Mouse (Mus musculus) stomach, embryonic 15.5 days (tissue): ENCODE measurements around the gene 2900026A02Rik. TPM values are rescaled to one million over a fixed set of nuclear protein-coding genes. Genes with fewer than 3 reads are reported as not detected.
A peak's percentile ranks its signal among the peaks of the same experiment; 100 is the strongest.
"Not testable (repeated sequence)": the region's sequence is repeated elsewhere in the genome, so short reads cannot be mapped to it uniquely, and the experiment has no call there.

Experiments
- ATAC-seq: fragments of 200-750 bp; cut with Nextera tagmentation; 2 replicates; pipeline ENCODE4 v1.8.0; 2017; ENCODE audit warnings: low read depth, moderate number of reproducible peaks, moderate TSS enrichment; ENCODE audit not compliant: insufficient read depth, low FRiP score
- H3K27ac ChIP-seq: fragments of 300-500 bp; sonication (generic); 2 replicates; pipeline ENCODE4 v1.5.1; 2015; ENCODE audit warnings: mild to moderate bottlenecking, inconsistent platforms
- H3K27me3 ChIP-seq: fragments of 300-500 bp; sonication (generic); replicated peaks from 2 replicates; pipeline ENCODE4 v1.6.1; 2015; ENCODE audit warnings: inconsistent platforms
- H3K36me3 ChIP-seq: fragments of 300-500 bp; sonication (generic); 2 replicates; pipeline ENCODE4 v1.6.1; 2015; ENCODE audit warnings: inconsistent platforms
- H3K4me1 ChIP-seq: fragments of 300-500 bp; sonication (generic); 2 replicates; pipeline ENCODE4 v1.6.1; 2015; ENCODE audit warnings: inconsistent platforms
- H3K4me2 ChIP-seq: fragments of 300-500 bp; sonication (generic); 2 replicates; pipeline ENCODE4 v1.6.1; 2015; ENCODE audit warnings: mild to moderate bottlenecking, inconsistent platforms
- H3K4me3 ChIP-seq: fragments of 300-500 bp; sonication (generic); replicated peaks from 2 replicates; pipeline ENCODE4 v1.5.1; 2015; ENCODE audit warnings: inconsistent platforms
- H3K9ac ChIP-seq: fragments of 300-500 bp; sonication (generic); 2 replicates; pipeline ENCODE4 v1.6.1; 2015; ENCODE audit warnings: inconsistent platforms
- H3K9me3 ChIP-seq: fragments of 300-500 bp; sonication (generic); 2 replicates; pipeline ENCODE4 v1.6.1; 2016; ENCODE audit warnings: inconsistent platforms
- WGBS: fragments of 180-500 bp; shearing (Covaris S2); methylation state at CpG from one replicate; pipeline ENCODE4 v1.1.7; 2015; 5-methylcytosine and 5-hydroxymethylcytosine counted together
- polyA plus RNA-seq: library from polyadenylated mRNA; unstranded; fragments of >200 nt; fragmentation: Nextera tagmentation; extraction: Ambion mirVana; gene quantifications from 2 replicates; pipeline ENCODE4 v1.2.1, GENCODE M21; 2015

2900026A02Rik gene
- polyA plus RNA-seq, 1 experiment from 2014 or later, result 12.6 TPM

GRCm38 (mm10) chr5:113114264-113115225, 106.5 kb downstream of the 2900026A02Rik start:
- no peak for ATAC-seq
- H3K27me3 ChIP-seq, result no peaks in the 10 kb centered on the region
- no peak overlapping the region for H3K4me2 ChIP-seq
- no peak overlapping the region for H3K4me3 ChIP-seq
- WGBS, result 34% methylated on average over 20 of the region's 20 CpGs
- H3K4me1 ChIP-seq, result peaks cover 41% of the 10 kb centered on the region
- no peaks in the 10 kb centered on the region for H3K9me3 ChIP-seq
- H3K27ac ChIP-seq, result peak overlapping the region; percentile 75
- H3K9ac ChIP-seq, result no peak overlapping the region
- H3K36me3 ChIP-seq, result no peaks in the 10 kb centered on the region

GRCm38 (mm10) chr5:113113120-113113519, 107.9 kb downstream of the 2900026A02Rik start:
- H3K27me3 ChIP-seq, result no peaks in the 10 kb centered on the region
- 28% methylated on average over 5 of the region's 5 CpGs for WGBS
- peak overlapping the region; percentile 77 for H3K27ac ChIP-seq
- no peak overlapping the region for H3K9ac ChIP-seq
- H3K4me1 ChIP-seq, result peaks cover 39% of the 10 kb centered on the region
- H3K4me2 ChIP-seq, result no peak overlapping the region; the same call in 1 of the 2 replicates
- H3K4me3 ChIP-seq, result no peak overlapping the region
- ATAC-seq, result peak; percentile 68; the same call in 1 of the 2 replicates
- H3K9me3 ChIP-seq, result no peaks in the 10 kb centered on the region
- no peaks in the 10 kb centered on the region for H3K36me3 ChIP-seq

GRCm38 (mm10) chr5:113111336-113111735, 109.7 kb downstream of the 2900026A02Rik start:
- Histone ChIP-seq H3K36me3 (no peaks in the 10 kb centered on the region), H3K4me3 (no peak overlapping the region), H3K9me3 (no peaks in the 10 kb centered on the region), H3K4me1 (peaks cover 49% of the 10 kb centered on the region), H3K27ac (no peak overlapping the region), H3K4me2 (no peak overlapping the region), H3K9ac (no peak overlapping the region), H3K27me3 (no peaks in the 10 kb centered on the region)
- 21% methylated on average over 4 of the region's 4 CpGs for WGBS
- no peak for ATAC-seq

- Histone ChIP-seq H3K4me1 (peaks cover 49% of the 10 kb centered on the region), H3K36me3 (no peaks in the 10 kb centered on the region), H3K9ac (no peak overlapping the region), H3K4me2 (no peak overlapping the region), H3K27ac (peak overlapping the region; percentile 51), H3K9me3 (no peaks in the 10 kb centered on the region), H3K27me3 (no peaks in the 10 kb centered on the region), H3K4me3 (no peak overlapping the region)
- no peak for ATAC-seq
- 0% methylated on average over 1 of the region's 1 CpGs for WGBS
These were observed 110.1 kb downstream of the 2900026A02Rik start for GRCm38 (mm10) chr5:113110929-113111328.

- peaks cover 39% of the 10 kb centered on the region for H3K4me1 ChIP-seq
- not testable (repeated sequence) for H3K4me3 ChIP-seq, ATAC-seq, H3K36me3 ChIP-seq, H3K9ac ChIP-seq, H3K27ac ChIP-seq, H3K4me2 ChIP-seq, H3K9me3 ChIP-seq, H3K27me3 ChIP-seq
- 79% methylated on average over 2 of the region's 2 CpGs for WGBS
These were observed 111.4 kb downstream of the 2900026A02Rik start for GRCm38 (mm10) chr5:113109651-113110050.

GRCm38 (mm10) chr5:113108165-113108764, 112.8 kb downstream of the 2900026A02Rik start:
- Histone ChIP-seq H3K4me2 (no peak overlapping the region), H3K9me3 (no peaks in the 10 kb centered on the region), H3K36me3 (no peaks in the 10 kb centered on the region), H3K4me1 (peaks cover 28% of the 10 kb centered on the region), H3K4me3 (no peak overlapping the region), H3K27me3 (no peaks in the 10 kb centered on the region), H3K9ac (no peak overlapping the region), H3K27ac (peak overlapping the region; percentile 44; the same call in 1 of the 2 replicates)
- 66% methylated on average over 11 of the region's 11 CpGs for WGBS
- no peak for ATAC-seq

- no peaks in the 10 kb centered on the region for H3K27me3 ChIP-seq
- H3K27ac ChIP-seq, result peak overlapping the region; percentile 44; the same call in 1 of the 2 replicates
- no peaks in the 10 kb centered on the region for H3K9me3 ChIP-seq
- H3K9ac ChIP-seq, result no peak overlapping the region
- peaks cover 27% of the 10 kb centered on the region for H3K4me1 ChIP-seq
- no peak for ATAC-seq
- 71% methylated on average over 3 of the region's 3 CpGs for WGBS
- no peaks in the 10 kb centered on the region for H3K36me3 ChIP-seq
- H3K4me3 ChIP-seq, result no peak overlapping the region
- no peak overlapping the region for H3K4me2 ChIP-seq
These were observed 113.3 kb downstream of the 2900026A02Rik start for GRCm38 (mm10) chr5:113107709-113108108.

GRCm38 (mm10) chr5:113106594-113106993, 114.4 kb downstream of the 2900026A02Rik start:
- H3K4me1 ChIP-seq, result peaks cover 23% of the 10 kb centered on the region
- H3K4me2 ChIP-seq, result no peak overlapping the region
- ATAC-seq, result no peak
- no peaks in the 10 kb centered on the region for H3K27me3 ChIP-seq
- H3K4me3 ChIP-seq, result no peak overlapping the region
- no peaks in the 10 kb centered on the region for H3K9me3 ChIP-seq
- no peak overlapping the region for H3K9ac ChIP-seq
- 64% methylated on average over 7 of the region's 7 CpGs for WGBS
- no peak overlapping the region; the same call in 1 of the 2 replicates for H3K27ac ChIP-seq
- no peaks in the 10 kb centered on the region for H3K36me3 ChIP-seq

- Histone ChIP-seq H3K4me2 (no peak overlapping the region), H3K36me3 (no peaks in the 10 kb centered on the region; the same call in 1 of the 2 replicates), H3K4me3 (no peak overlapping the region), H3K4me1 (peaks cover 15% of the 10 kb centered on the region), H3K9me3 (no peaks in the 10 kb centered on the region), H3K27me3 (no peaks in the 10 kb centered on the region), H3K27ac (peak overlapping the region; percentile 7; the same call in 1 of the 2 replicates), H3K9ac (no peak overlapping the region)
- no peak for ATAC-seq
- 83% methylated on average over 4 of the region's 4 CpGs for WGBS
These were observed 115.6 kb downstream of the 2900026A02Rik start for GRCm38 (mm10) chr5:113105481-113105880.

GRCm38 (mm10) chr5:113105035-113105434, 116.0 kb downstream of the 2900026A02Rik start:
- Histone ChIP-seq H3K4me3 (no peak overlapping the region), H3K4me2 (no peak overlapping the region), H3K4me1 (peaks cover 16% of the 10 kb centered on the region), H3K27me3 (no peaks in the 10 kb centered on the region), H3K9me3 (no peaks in the 10 kb centered on the region), H3K36me3 (no peaks in the 10 kb centered on the region; the same call in 1 of the 2 replicates), H3K9ac (no peak overlapping the region), H3K27ac (peak overlapping the region; percentile 7; the same call in 1 of the 2 replicates)
- 75% methylated on average over 9 of the region's 9 CpGs for WGBS
- no peak for ATAC-seq

- H3K4me3 ChIP-seq, result no peak overlapping the region
- peaks cover under 1% of the 10 kb centered on the region; the same call in 1 of the 2 replicates for H3K36me3 ChIP-seq
- H3K9ac ChIP-seq, result no peak overlapping the region
- ATAC-seq, result no peak
- H3K27me3 ChIP-seq, result no peaks in the 10 kb centered on the region
- whole genome bisulfite sequencing, result 64% methylated on average over 7 of the region's 7 CpGs
- H3K4me1 ChIP-seq, result peaks cover 8% of the 10 kb centered on the region; the same call in 1 of the 2 replicates
- no peaks in the 10 kb centered on the region for H3K9me3 ChIP-seq
- H3K4me2 ChIP-seq, result no peak overlapping the region
- no peak overlapping the region for H3K27ac ChIP-seq
These were observed 118.6 kb downstream of the 2900026A02Rik start for GRCm38 (mm10) chr5:113102455-113102854.

GRCm38 (mm10) chr5:113101457-113101856, 119.6 kb downstream of the 2900026A02Rik start:
- ATAC-seq, result no peak
- Histone ChIP-seq H3K9ac (no peak overlapping the region), H3K27ac (no peak overlapping the region), H3K4me1 (0 out of 2 replicates have a peak, but pooled peaks cover 4% of the 10 kb centered on the region), H3K9me3 (no peaks in the 10 kb centered on the region), H3K27me3 (no peaks in the 10 kb centered on the region), H3K4me2 (no peak overlapping the region), H3K36me3 (peaks cover 6% of the 10 kb centered on the region; the same call in 1 of the 2 replicates), H3K4me3 (no peak overlapping the region)
- 79% methylated on average over 10 of the region's 10 CpGs for WGBS
